Mouse (Mus musculus) lung, postnatal 0 days (tissue): ENCODE data around the gene Eif3d.

ENCODE experiments used
- CTCF ChIP-seq: IDR thresholded peaks from 2 replicates; pipeline ENCODE4 v1.5.1; 2016; ENCODE audit warnings: antibody characterized with exemption, mild to moderate bottlenecking
- EP300 ChIP-seq: IDR thresholded peaks from 2 replicates; pipeline ENCODE4 v1.6.1; 2016; ENCODE audit warnings: antibody characterized with exemption, mild to moderate bottlenecking, control low read depth

- TF ChIP-seq CTCF (peak; percentile 43), EP300 (peak; percentile 45)
Observed at GRCm38 (mm10) chr15:77928673-77929331, 41.8 kb downstream of the Eif3d start, which contains the start of gene Txn2.
